Mouse (Mus musculus): ENCODE measurements around the gene Nyap1.

Nyap1 gene

DNA sequence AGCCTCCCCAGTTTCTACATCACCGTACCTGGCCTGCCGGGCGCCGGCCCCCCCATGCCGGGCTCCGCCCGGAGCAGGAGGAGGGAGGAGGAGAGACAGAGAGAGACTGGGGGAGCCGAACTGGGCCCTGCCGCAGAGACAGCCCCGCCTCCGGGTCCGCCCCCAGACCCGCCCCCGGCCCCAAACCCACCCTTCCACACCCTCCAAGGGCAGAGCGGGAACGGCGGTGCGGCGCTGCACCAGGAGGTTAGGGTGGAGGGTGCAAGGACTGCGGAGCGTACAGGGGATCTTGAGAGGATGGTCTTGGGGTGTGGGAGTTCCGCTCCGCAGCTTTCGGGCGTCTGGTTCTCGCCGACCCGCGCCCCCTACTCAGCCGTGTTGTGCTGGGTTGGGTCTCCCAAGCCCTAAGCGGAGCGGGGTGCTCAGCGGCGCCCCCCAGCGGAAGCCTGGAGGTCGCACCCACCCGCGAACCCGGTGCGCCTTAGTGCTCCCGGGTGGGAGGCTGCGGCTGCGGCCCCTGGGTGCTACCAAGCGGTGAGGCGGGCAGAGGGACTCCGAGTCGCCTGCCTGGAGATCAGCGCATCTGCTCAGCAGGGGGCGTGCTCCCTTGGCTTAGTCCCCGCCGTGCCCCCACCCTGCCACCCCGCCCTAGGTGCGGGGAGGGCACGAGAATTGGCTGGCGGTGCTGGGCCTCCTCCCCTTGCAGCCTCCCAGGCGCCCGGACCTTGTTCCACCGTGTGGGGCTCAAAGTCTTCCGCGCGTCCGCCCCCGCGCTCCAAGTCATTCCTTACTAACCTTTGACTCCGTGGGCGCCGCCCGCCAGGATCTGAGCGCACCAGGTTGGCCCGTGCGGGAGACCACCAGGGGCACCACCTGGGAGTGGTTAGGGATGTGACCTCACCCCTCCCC lies at the start of gene Nyap1:
Gene Nyap1, minus strand, starts transcription at position 585 of the 909 bp plus-strand sequence.
- in situ Hi-C loops (cut with MboI, MseI) = loop anchor here (10.0 kb wide), 1 partner anchor 676 kb away; no protein-coding TSS in a partner anchor

DNA sequence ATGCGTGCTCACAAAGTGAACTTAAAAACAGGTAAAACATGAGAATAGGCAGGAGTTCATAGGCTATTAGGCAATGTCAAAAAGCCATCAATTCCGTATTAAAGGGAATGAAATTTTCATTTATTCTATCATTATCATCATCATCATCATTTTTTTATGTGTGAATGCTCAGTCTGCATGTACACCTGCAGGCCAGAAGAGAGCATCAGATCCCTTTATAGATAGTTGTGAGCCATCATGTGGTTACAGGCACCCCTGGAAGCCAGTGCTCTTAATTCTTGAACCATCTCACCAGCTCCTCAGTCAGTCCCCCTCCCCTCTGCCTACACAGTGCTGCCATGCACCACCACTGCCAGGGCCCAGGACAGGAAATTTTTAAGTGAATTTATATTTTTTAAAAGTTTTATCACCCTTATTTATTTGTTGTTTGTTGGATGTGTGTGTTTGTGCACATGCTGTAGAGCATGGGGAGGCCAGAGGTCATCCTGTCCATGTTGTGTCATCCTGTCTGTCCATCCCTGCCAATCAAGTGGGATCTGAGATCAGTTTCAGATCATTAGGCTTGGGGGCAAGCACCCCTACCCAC lies 47.6 kb upstream of the Nyap1 start:
- in situ Hi-C loops (cut with MboI, MseI) = no loop called here

DNA sequence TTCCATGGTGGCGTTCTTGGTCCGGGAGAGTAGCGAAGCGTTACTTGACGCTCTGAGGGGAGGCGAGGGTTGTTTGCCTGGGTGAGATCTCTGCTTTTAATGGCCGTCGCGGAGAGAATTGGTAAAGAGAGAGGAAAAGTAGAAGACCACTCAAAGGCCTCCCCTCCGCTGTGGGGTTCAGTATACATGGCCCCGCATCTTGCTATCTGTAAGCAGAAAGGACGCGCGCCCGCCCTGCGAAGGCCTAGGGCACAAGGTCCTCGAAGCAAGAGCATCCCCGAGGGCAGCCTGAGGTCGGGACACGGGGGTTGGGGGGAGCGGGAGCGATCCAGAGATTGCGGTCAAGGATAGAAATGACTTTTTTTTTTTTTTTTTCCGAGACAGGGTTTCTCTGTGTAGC lies 46.8 kb upstream of the Nyap1 start:
- in situ Hi-C loops (cut with MboI, MseI) = no loop called here

DNA sequence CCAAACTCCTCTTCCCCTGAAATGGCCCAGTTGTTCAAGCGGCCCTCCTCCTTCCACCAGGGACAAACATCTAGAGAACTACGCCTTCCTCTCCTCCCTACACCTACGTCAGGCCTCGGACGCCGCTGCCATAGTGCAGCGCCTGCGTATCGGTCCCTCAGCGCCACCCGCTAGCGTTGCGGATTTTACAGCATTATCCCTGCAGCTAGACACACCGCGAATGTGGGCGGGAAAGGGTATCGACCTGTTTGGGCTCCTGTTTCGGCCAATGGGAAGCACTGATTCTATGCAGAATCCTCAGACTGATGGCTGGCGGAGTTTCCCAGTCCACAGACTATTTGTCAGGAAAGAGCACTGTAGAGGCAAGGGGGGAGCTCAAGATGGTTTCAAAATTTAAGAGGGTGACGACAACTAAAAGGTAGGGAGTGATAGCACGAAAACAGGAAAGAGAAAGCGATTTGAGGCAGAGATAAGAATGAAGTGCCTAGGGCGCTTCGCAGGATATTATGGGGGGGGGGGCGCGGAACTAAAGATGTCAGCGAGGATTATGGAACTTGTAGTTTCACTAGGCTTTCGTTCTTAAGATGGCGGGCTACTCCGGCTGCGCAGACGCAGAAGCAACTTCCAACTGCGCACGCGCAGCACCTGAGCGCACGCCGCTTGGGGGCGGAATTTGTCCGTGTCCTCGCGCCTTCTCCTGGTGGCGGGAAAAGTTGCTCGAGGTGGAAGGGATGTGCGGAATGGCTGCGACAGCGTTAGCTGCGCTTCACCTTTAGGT lies 45.9 kb upstream of the Nyap1 start, which contains the start of the genes Mepce and Zcwpw1:
Gene Mepce, minus strand, starts transcription at position 505 of the 778 bp plus-strand sequence.
Gene Zcwpw1, plus strand, starts transcription at position 648 of the 778 bp plus-strand sequence.
- in situ Hi-C loops (cut with MboI, MseI) = no loop called here

DNA sequence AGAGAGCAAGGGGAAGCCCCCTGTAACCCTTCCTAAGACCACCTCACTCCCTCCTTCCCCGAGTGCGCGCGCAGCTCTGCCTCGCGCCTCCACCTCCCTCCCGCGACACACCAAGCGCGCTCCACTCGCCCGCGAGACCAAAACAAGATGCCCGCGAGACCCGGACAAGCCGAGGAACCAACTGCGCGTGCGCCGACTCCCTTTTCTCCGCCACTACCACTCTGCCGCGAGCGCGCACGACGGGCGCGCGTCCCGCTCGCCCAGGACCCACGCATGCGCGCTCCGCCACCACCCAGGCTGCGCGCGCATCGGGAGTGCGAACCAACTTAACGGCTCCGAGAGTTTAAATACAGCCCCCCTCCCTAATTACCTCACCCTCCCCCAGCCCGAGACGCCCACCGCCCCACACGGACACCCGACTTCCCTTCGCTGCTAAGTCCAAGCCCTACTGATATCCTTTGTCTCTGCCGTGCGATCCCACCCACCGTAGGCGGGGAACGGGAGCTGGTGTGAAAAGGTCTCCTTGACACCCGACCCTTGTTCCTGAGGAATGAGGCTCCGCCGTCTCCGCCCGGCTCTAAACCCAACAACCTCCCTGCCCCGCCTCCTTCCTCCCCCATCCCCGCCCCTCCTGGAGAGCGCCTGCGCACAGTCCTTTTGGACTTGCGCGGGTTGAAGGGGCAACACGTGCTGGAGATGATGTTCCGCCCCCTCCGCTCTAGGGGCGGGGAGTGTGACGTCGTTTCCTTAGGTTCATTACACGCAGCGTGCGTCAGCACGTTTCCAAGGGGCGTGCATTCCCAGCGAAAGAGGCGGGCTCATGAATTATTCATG lies 44.9 kb upstream of the Nyap1 start:
- in situ Hi-C loops (cut with MboI, MseI) = no loop called here

DNA sequence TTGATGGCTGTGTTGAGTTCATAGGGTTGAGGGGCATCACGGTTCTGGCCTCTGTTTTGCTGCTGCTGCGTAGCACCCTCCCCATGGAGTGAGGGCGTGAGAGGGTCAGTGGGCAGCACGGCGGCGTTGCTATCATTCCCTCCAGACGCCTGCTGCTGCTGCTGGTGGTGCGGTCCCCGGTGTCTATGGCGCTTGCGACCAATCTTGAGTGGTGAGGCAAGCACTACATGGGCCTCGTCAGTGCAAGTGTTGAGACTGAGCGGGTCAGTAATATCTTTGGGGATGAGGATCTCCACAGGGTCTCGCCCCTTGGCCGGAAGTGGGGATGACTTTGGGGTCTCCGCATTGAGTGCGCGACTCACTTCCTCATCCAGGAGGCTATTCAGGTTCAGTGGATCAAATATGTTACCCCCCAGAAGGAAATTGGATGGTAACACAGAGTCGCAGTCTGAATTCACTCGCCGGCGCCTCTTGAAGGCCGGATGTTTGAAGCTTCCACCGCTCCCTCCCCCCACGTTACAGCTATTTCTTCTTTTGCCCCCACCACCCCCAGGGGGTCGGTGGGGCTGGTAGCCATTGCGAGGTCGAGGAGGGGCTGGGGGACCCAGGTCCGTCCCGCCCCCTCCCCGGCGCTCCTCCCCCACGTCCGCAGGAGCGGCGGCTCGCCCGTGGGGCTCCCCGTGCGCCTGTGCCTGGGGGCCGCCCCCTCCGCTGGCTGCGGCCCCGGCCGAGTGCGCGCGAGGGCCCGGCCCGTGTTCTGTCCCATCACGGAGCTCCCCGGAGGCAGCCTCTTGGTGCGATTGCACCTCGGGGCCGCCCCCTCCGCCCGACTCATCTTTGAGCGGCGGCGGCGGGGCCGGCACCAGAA lies 44.0 kb upstream of the Nyap1 start:
- in situ Hi-C loops (cut with MboI, MseI) = no loop called here

DNA sequence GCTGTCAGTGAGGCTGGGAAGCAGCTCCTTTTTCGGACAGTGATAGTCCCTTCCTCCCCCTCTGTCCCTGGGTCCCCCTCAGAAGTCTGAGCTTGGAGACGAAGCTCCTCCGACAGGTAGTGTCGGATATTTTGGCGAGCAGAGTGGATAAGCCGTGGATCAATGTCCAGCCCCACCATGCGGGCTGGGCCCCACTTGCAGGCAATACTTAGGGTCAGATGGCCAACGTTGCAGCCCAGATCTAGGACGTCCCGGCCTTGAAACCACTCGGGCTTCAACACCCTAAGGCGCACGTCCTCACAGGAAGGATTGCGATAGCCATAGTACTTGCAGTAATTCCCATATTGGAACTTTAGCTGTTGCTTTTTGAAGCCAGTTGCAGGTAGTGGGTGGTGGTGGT lies 43.1 kb upstream of the Nyap1 start:
- in situ Hi-C loops (cut with MboI, MseI) = no loop called here

DNA sequence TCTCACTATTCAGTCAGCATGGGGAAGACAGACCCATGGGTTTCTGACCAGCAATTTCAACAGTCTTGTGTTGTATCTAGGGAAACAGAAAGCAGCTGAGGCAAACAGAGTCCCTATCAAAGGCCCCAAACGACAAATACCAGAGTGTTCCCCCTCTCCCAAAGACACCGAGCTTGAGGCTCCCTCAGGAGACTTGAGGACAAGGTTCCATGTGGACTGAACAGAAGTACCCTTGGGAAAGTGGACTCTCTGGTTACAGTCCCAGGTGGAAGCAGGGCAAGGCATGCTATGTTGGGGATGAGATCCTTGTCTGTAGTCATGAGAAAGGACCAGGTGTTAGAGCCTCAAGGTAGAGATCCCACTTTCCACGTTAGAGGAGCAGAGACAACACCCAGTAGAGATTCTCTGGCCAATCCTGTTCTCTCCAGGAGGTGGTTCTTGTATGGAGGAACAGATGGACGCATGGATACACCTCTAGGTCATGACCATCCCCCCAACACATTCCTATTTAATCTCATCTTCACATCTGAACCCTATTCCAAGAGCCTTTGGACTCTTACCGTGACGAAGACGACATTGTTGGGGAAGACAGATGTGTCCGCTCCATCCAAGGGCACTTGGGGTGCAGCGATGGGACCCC lies 42.6 kb upstream of the Nyap1 start:
- in situ Hi-C loops (cut with MboI, MseI) = no loop called here

DNA sequence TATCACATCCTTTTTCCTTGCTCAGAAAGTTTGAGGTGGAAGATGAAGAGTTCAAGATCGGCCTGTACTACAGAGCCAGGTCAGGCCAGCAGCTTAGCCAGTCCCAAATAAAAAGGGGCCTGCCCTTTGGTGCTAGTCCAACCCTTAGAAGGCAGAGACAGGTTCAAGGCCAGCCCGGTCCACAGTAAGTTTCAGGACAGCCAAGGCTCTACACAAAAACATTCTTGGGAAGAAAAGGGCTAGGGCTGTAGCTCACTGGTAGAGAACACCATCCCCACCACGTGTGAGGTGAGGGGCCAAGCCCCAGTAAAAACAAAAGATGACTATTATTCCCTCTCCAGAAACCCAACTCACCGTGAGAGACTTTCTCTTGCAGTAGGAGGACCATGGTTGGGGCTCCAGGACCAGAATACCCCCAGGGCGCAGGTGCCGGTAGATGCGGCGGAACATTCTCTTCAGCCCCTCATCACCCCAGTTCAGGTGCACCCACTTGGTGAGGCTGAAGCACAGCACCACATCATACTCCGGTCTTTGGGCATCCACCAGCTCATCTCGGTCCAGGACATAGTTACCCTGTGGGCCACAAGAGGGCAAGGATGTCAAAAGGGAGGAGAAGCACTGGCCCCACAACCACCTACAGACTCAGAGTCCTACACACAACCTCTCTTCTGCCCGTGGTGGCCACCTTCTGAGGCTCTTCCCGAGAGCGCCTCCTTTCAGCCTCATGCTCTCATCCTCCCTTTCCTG lies 41.5 kb upstream of the Nyap1 start:
- in situ Hi-C loops (cut with MboI, MseI) = no loop called here

DNA sequence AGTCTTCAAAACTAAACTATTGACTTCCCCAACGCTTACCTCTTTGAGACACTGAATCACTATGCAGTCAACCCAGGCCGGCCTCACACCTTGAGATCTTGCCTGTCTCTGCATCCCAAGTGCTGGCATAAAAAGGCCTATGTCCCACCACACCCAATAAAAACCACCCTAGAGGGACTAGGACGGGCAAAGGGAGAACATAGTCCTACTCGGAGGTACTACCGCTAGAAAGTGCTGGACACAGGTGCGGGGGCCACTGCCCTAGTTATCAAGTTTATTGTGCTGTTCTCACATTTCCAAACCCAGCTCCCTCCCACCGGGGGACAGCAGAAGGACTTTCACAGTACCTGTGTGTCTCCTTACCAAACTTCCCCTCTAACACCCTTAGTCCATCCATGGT lies 40.3 kb upstream of the Nyap1 start:
- in situ Hi-C loops (cut with MboI, MseI) = no loop called here

DNA sequence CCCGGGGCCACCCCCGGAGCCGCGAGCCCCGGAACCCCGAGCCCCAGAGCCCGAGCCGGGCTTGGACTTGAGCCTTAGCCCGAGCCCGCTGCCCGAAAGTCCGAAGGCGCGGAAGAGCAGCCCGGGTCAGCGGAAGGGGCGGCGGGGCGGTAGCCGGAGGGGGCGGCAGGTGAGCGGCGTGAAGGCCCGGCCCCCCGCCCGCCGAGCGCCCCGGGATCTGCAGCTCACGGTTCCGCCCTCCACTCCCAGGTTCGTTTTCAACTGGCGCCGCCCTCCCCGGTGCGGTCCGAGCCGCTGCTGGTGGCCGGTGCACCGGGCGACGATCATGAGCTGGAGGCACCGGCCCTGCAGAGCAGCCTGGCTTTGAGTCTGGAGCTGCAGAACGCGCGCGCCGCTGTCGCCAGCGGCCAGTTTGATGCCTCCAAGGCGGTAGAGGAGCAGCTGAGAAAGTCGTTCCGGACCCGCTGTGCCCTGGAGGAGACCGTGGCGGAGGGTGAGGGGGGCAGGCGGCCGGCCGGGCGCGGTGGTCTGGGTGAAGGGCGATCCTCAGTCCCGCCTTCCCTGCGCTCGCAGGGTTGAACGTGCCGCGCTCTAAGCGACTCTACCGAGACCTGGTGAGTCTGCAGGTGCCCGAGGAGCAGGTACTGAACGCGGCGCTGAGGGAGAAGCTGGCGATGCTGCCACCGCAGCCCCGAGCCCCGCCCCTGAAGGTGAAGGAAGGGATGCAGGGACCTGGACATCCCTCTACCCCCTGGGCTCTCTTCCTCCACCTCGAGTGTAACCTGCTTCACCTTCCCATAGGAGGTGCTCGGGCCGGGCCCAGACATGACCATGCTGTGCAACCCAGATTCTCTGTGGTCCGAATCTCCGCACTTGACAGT lies 37.9 kb upstream of the Nyap1 start:
- in situ Hi-C loops (cut with MboI, MseI) = loop anchor here (10.0 kb wide), 1 partner anchor 484 kb away; the partner anchor contains the start of gene Ufsp1

DNA sequence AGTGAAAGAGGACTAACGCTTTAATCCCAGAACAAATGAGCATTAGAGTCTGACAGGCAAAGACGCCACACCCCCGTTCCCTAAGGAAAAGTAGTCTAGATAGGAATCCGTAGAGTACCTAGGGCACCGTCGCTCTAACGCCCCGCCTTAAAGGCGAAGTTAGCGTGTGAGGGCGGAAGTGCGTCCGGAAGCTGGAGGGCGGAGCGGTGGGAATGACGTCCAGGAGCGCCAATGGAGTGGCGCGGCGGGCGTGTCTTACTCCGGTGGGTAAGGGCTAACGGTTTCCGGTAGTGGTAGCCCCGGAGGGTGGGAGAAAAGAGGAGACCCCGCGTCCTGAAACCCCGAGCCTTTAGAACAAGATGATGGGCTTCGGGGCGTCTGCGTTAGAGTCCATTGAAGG lies 37.2 kb upstream of the Nyap1 start, which contains the start of gene Ppp1r35:
Gene Ppp1r35, plus strand, starts transcription at position 215 of the 400 bp plus-strand sequence.
- in situ Hi-C loops (cut with MboI, MseI) = loop anchor here (10.0 kb wide), 1 partner anchor 484 kb away; the partner anchor contains the start of gene Ufsp1

DNA sequence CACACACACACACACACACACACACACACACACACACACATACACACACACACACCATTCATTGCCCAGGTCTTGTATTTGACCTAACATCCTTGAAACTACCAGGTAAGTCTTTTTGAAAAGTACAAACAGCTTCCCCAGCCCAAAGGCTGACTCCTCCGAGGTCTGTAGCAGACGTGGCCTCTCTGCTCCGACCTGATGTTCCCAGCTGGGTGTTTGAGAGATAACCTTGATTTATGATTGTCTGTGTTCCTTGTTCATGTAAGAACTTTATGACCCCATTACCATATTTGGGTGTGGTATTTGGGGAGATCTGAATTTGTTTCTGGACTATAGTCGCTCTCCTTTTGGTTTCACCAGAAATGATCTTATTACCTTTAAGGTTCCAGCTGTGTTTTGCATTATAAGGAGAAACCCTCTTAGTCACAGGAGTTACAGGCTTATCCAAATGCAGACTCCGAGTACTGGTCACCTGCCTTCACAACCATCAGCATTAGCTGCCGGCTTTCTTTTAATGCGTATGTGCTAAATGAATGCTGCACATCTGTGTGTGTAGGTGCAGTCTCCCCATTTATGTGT lies 35.9 kb upstream of the Nyap1 start:
- in situ Hi-C loops (cut with MboI, MseI) = loop anchor here (10.0 kb wide), 1 partner anchor 483 kb away; the partner anchor contains the start of gene Ufsp1

DNA sequence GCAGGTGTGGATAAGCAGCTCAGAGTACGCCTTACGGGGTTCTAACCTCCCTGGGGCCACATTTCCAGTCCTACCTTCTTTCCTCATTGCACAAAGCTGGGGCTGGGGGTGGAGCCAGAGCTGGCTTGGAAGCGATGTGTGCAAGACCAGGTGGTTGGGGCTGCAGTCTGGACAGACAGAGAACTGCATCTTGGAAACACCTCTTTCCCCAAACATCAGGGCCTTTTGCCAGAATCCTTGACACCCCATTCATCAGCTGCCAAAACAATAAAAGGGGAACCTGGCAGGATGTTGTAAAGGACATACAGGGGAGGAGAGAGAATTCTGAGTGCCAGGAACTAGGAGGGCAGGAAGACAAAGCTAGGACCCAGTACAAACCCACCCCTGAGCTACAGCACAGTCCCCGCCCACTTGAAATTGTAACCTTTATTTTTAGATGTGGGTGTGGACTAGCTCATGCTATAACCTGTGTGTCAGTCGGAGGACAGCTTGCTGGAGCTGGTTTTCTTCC lies 35.1 kb upstream of the Nyap1 start:
- in situ Hi-C loops (cut with MboI, MseI) = loop anchor here (10.0 kb wide), 1 partner anchor 482 kb away; the partner anchor contains the start of gene Ufsp1

DNA sequence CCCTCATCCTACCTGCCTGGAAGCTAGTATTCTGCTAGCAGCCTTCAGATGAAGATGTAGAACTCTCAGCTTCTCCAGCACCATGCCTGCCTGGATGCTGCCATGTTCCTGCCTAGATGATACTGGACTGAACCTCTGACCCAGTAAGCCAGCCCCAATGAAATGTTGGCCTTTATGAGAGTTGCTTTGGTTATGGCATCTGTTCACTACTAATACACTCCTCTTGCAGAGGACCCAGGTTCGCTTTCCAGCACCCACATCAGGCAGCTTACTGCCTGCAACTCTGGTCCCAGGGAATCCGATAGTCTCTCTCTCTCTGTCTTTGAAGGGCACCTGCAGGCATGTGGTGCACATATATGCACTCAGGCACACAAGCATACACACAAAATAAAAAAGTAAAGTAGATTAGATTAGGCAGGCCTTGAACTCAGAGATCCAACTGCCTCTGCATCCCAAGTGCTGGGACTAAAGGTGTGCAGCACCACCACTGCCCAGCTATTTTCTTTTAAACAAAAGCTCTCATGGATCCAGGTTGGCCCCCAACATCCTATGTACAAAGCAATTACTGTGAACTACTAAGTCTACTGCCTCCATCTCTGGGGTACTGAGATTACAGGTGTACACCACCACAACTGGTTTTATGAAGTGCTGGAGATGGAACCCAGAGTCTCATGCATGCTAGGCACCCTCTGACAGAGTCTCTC lies 34.3 kb upstream of the Nyap1 start:
- in situ Hi-C loops (cut with MboI, MseI) = loop anchor here (10.0 kb wide), 1 partner anchor 481 kb away; the partner anchor contains the start of gene Ufsp1

DNA sequence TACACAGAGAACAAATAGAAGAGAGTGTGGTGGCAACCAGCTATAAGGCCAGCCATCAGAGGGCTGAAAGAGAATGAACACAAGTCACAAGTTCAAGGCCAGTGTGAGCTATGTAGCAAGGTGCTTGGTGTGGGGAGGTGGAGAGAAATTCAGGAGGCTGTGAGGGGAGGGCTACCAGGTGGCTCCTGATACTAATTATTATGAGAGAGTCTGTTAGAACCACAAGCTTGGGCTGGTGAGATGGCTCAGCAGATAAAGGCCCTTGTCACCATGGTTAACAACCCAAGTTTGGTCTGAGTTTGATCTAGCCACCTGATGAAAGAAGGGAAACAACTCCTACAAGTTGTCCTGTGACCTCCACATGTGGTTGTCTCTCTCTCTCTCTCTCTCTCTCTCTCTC lies 31.3 kb upstream of the Nyap1 start:
- in situ Hi-C loops (cut with MboI, MseI) = loop anchor here (10.0 kb wide), 1 partner anchor 478 kb away; the partner anchor contains the start of gene Ufsp1
